Mouse (Mus musculus): Measurements from ENCODE around the gene Pgm5. TPM values are rescaled to one million over a fixed set of nuclear protein-coding genes. Genes with fewer than 3 reads are reported as not detected.
A peak's percentile ranks its signal among the peaks of the same experiment; 100 is the strongest.

Gene Pgm5
- polyA plus RNA-seq, 1 experiment from 2014 or later = 4.8 TPM

DNA sequence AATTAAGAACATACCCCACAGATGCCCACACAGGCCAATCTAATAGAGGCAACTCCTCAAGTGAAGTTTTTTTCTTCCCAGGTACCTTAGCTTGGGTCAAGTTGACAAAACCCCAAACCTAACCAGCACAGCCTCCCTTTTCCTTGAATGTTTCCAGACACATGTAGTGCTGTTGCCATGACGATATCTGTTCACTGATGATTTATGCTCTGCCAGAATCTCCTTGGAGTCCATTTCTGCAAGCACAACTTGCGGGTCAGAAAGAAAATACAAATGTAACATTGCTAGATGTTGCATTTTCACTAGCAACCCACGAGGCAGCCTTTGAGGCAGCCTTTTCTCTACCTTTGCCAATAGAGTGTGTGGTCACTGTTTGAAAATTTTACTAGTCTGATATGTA, 194.1 kb downstream of the Pgm5 start:
- no peak overlapping the region for H3K9ac ChIP-seq (ENCODE audit: low read depth, low read length)
- H3K27me3 ChIP-seq (replicated peaks; ENCODE audit: control insufficient read depth, insufficient read depth, low read length) = no peaks in the 10 kb centered on the region
- 66% methylated on average over 3 of the region's 3 CpGs for WGBS
- H3K4me3 ChIP-seq (ENCODE audit: low read length) = no peak overlapping the region
- no peaks in the 10 kb centered on the region for H3K36me3 ChIP-seq (ENCODE audit: control insufficient read depth, insufficient read depth, low read length)
- H3K27ac ChIP-seq (ENCODE audit: low read length) = no peak overlapping the region
- no peak overlapping the region for H3K4me2 ChIP-seq (ENCODE audit: low read depth, low read length)
- no peaks in the 10 kb centered on the region for H3K9me3 ChIP-seq (ENCODE audit: control insufficient read depth, low read length)
- no peak for ATAC-seq
- 0 out of 2 replicates have a peak, but pooled peaks cover under 1% of the 10 kb centered on the region for H3K4me1 ChIP-seq (ENCODE audit: control insufficient read depth, insufficient read depth, low read length)

DNA sequence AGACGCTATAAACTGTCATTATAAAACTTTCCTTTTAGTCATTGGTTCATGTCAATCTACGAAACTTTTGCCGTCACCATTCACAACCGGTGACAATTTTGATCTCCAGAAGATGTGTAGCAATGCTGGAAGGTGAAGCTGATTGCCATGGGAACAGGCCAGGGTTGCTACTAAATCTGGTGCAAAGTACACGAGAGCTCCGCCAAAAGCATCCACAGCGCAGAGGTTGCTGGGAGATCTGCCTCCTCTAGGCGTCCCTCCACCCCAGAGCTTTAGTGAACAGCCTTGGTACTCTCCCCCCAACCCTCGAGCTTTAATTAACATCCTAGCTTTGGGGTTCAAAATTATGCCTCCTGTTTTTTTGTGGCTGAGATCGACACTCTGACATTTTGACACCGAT, 195.9 kb downstream of the Pgm5 start:
- 75% methylated on average over 11 of the region's 11 CpGs for WGBS

DNA sequence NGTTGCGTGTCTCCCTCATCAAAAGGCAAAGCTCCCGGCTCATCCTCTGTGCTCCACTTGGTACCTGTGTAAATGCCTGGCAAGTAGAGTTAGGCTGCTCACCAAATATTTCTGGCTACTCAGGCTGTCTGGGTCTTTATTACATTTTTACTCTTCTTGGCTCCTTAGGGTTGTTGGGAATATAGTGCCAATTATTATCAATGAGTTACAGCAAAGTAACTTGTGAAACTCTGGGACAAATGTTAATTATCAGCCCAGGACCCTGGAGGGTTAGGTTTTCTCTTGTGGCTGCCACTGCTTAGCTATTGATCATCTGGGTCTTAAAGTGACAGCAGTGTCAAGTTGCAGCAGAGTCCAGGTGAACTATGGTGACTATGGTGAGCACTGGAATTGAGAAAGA, 199.3 kb downstream of the Pgm5 start:
- ATAC-seq = no peak
- H3K36me3 ChIP-seq (ENCODE audit: control insufficient read depth, insufficient read depth, low read length) = no peaks in the 10 kb centered on the region

More for the DNA sequence above, 195.9 kb downstream of the Pgm5 start:
- Histone ChIP-seq H3K27me3 (replicated peaks; ENCODE audit: control insufficient read depth, insufficient read depth, low read length) (no peaks in the 10 kb centered on the region), H3K9ac (ENCODE audit: low read depth, low read length) (no peak overlapping the region), H3K4me3 (ENCODE audit: low read length) (no peak overlapping the region), H3K36me3 (ENCODE audit: control insufficient read depth, insufficient read depth, low read length) (no peaks in the 10 kb centered on the region), H3K4me1 (ENCODE audit: control insufficient read depth, insufficient read depth, low read length) (no peaks in the 10 kb centered on the region), H3K4me2 (ENCODE audit: low read depth, low read length) (no peak overlapping the region), H3K9me3 (ENCODE audit: control insufficient read depth, low read length) (no peaks in the 10 kb centered on the region), H3K27ac (ENCODE audit: low read length) (no peak overlapping the region)
- no peak for ATAC-seq

DNA sequence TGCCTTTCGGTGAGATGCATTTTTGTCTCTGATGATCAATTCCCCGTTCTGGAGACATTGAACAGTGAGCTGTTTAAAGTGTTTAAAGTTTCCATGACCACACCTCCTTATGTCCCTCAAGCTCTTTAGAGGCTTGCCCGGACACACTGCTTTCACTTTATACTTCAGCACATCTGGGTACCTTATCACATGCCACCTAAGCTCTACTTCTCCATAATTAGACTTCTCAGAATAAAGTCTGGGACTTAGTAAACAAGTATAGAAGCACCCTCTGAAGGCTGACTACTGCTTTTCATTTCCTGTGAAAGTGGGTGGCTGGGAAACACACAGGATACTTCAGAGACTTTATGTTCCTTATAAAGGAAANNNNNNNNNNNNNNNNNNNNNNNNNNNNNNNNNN, 204.7 kb downstream of the Pgm5 start:
- Histone ChIP-seq H3K9ac (ENCODE audit: low read depth, low read length) (no peak overlapping the region), H3K9me3 (ENCODE audit: control insufficient read depth, low read length) (no peaks in the 10 kb centered on the region), H3K4me2 (ENCODE audit: low read depth, low read length) (no peak overlapping the region), H3K4me1 (ENCODE audit: control insufficient read depth, insufficient read depth, low read length) (no peaks in the 10 kb centered on the region), H3K4me3 (ENCODE audit: low read length) (no peak overlapping the region), H3K27ac (ENCODE audit: low read length) (no peak overlapping the region), H3K27me3 (replicated peaks; ENCODE audit: control insufficient read depth, insufficient read depth, low read length) (no peaks in the 10 kb centered on the region), H3K36me3 (ENCODE audit: control insufficient read depth, insufficient read depth, low read length) (no peaks in the 10 kb centered on the region)
- WGBS = 61% methylated on average over 3 of the region's 3 CpGs
- no peak for ATAC-seq

More for the DNA sequence above, 199.3 kb downstream of the Pgm5 start:
- Histone ChIP-seq H3K27ac (ENCODE audit: low read length) (no peak overlapping the region), H3K9me3 (ENCODE audit: control insufficient read depth, low read length) (no peaks in the 10 kb centered on the region), H3K9ac (ENCODE audit: low read depth, low read length) (no peak overlapping the region), H3K4me3 (ENCODE audit: low read length) (no peak overlapping the region), H3K4me1 (ENCODE audit: control insufficient read depth, insufficient read depth, low read length) (no peaks in the 10 kb centered on the region), H3K27me3 (replicated peaks; ENCODE audit: control insufficient read depth, insufficient read depth, low read length) (no peaks in the 10 kb centered on the region), H3K4me2 (ENCODE audit: low read depth, low read length) (no peak overlapping the region)
- WGBS = 85% methylated on average over 2 of the region's 2 CpGs

DNA sequence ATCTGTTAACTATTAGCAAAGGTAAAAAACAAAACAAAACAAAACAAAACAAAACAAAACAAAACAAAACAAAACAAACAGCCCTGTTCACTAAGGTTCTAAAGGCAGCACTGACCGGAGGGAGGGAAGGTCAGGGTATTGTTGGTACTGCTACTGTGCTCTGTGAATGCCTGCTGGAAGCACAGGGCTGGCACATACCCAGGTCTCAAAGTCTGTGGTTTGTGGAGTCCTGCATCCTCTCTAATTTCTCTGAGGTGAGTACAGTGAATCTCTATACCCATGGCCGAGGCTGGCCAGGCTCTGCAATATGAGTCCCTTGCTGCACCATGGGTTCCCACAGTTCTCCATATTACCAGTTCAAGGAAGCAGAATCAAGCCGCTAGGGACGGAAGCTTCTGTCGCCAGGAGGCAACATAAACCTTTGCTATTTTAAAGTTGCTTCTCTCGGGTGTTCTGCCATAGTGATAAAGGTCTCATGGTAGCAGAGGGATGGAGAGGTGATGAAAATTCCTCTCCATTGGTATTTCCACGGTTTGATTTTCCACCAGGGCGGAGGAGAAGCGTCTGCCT, 208.3 kb downstream of the Pgm5 start:
- H3K27me3 ChIP-seq (replicated peaks; ENCODE audit: control insufficient read depth, insufficient read depth, low read length) = no peaks in the 10 kb centered on the region
- no peak overlapping the region for H3K27ac ChIP-seq (ENCODE audit: low read length)
- H3K4me2 ChIP-seq (ENCODE audit: low read depth, low read length) = no peak overlapping the region
- H3K9ac ChIP-seq (ENCODE audit: low read depth, low read length) = no peak overlapping the region
- ATAC-seq = no peak
- no peaks in the 10 kb centered on the region for H3K4me1 ChIP-seq (ENCODE audit: control insufficient read depth, insufficient read depth, low read length)
- H3K4me3 ChIP-seq (ENCODE audit: low read length) = no peak overlapping the region
- no peaks in the 10 kb centered on the region for H3K9me3 ChIP-seq (ENCODE audit: control insufficient read depth, low read length)
- 68% methylated on average over 9 of the region's 9 CpGs for WGBS
- H3K36me3 ChIP-seq (ENCODE audit: control insufficient read depth, insufficient read depth, low read length) = no peaks in the 10 kb centered on the region

DNA sequence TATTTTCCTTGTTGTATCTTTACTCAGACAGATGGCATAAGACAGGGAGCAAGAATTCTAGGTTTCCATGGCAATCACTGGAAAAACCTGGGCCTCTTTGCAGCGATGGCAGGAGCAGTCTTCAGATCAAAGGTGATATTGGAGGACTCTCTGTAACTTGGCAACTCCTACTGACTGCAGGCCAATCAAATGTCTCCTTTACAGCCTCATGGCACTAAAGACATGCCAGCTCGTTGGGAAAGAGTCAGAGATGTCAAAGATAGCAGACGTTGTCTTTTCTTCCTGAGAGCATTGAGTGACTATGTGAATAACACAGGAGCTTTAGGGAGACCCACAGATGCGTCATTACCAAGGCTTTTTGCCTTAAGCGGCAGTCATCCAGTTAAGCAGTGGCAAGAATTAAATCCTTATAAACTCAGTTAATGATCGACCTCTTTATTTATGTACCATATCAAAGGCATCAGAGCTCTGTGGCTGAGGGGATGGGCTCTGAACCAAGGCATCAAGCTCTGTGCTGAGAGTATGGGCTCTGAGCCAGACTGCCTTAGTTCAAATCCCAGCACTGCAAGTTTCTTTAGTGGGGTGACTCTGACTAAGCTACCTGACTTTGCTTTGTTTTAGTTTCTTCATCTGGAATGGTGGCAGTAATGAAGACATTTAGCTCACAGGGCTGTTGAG, 209.2 kb downstream of the Pgm5 start:
- Histone ChIP-seq H3K9me3 (ENCODE audit: control insufficient read depth, low read length) (no peaks in the 10 kb centered on the region), H3K9ac (ENCODE audit: low read depth, low read length) (no peak overlapping the region), H3K4me2 (ENCODE audit: low read depth, low read length) (no peak overlapping the region), H3K27me3 (replicated peaks; ENCODE audit: control insufficient read depth, insufficient read depth, low read length) (no peaks in the 10 kb centered on the region), H3K36me3 (ENCODE audit: control insufficient read depth, insufficient read depth, low read length) (no peaks in the 10 kb centered on the region), H3K27ac (ENCODE audit: low read length) (no peak overlapping the region), H3K4me3 (ENCODE audit: low read length) (no peak overlapping the region), H3K4me1 (ENCODE audit: control insufficient read depth, insufficient read depth, low read length) (no peaks in the 10 kb centered on the region)
- 37% methylated on average over 6 of the region's 6 CpGs for WGBS
- ATAC-seq = peak; percentile 86

DNA sequence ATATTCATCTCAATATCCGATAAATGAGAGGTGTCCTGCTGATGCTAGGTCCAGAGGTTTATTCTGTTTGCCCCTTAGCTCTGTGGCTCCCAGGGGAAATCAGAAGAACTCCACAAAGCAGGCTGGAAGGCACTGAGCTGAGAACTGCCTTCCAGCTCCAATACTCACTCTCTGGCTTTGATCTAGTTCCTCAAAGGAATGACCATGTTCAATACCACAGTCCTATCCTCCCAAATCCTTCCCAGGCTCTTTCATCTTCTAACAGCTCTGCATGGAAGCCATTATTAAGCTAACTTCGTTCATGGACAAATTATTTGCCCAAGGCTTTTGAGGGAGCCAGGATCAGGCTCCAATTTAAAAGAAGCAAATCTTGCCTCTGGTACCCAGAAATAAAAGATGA, 210.1 kb downstream of the Pgm5 start:
- Histone ChIP-seq H3K27ac (ENCODE audit: low read length) (no peak overlapping the region), H3K36me3 (ENCODE audit: control insufficient read depth, insufficient read depth, low read length) (no peaks in the 10 kb centered on the region), H3K9ac (ENCODE audit: low read depth, low read length) (no peak overlapping the region), H3K4me1 (ENCODE audit: control insufficient read depth, insufficient read depth, low read length) (no peaks in the 10 kb centered on the region), H3K4me2 (ENCODE audit: low read depth, low read length) (no peak overlapping the region), H3K9me3 (ENCODE audit: control insufficient read depth, low read length) (no peaks in the 10 kb centered on the region), H3K27me3 (replicated peaks; ENCODE audit: control insufficient read depth, insufficient read depth, low read length) (no peaks in the 10 kb centered on the region), H3K4me3 (ENCODE audit: low read length) (no peak overlapping the region)
- ATAC-seq = no peak
- 64% methylated on average over 2 of the region's 2 CpGs for WGBS

DNA sequence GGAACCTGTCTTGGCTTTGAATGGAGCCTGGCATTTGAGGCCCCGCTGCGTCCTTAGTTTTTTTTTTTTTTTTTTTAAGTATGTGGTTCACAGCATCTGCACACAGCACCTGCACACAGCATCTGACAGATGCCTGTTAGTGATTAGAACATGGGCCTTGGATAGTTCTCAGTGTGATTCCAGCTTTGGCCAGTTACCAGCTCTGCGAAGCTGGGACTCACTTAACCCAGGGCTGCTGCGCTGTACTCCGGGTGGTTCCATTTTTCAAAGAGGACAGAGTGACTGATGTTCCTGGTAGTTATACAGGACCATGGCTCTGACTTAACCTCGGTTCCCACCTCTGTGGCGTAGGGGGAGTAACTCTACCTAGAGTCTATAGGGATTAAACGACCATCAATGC, 211.2 kb downstream of the Pgm5 start:
- 79% methylated on average over 8 of the region's 8 CpGs for WGBS
- Histone ChIP-seq H3K4me3 (ENCODE audit: low read length) (no peak overlapping the region), H3K27me3 (replicated peaks; ENCODE audit: control insufficient read depth, insufficient read depth, low read length) (no peaks in the 10 kb centered on the region), H3K4me2 (ENCODE audit: low read depth, low read length) (no peak overlapping the region), H3K4me1 (ENCODE audit: control insufficient read depth, insufficient read depth, low read length) (no peaks in the 10 kb centered on the region), H3K9ac (ENCODE audit: low read depth, low read length) (no peak overlapping the region), H3K36me3 (ENCODE audit: control insufficient read depth, insufficient read depth, low read length) (no peaks in the 10 kb centered on the region), H3K9me3 (ENCODE audit: control insufficient read depth, low read length) (no peaks in the 10 kb centered on the region), H3K27ac (ENCODE audit: low read length) (no peak overlapping the region)
- ATAC-seq = no peak

DNA sequence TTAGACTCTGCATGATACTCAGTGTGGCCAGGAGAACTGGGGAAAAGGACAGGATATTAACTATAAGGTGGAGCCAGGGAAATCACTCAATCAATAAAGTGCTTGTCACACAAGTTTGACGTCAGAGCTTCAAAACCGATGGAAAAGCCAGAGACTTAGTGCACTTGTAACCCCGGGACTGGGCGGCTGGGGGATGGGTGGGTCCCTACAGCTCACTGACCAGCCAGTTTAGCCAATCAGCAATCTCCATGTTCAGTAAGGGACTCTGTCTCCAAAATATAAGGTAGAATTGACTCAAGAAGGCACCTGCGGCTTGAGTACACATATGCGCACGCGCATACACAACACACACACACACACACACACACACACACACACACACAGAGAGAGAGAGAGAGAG, 213.6 kb downstream of the Pgm5 start:
- Histone ChIP-seq H3K4me3 (ENCODE audit: low read length) (no peak overlapping the region), H3K27ac (ENCODE audit: low read length) (no peak overlapping the region), H3K4me2 (ENCODE audit: low read depth, low read length) (no peak overlapping the region), H3K9me3 (ENCODE audit: control insufficient read depth, low read length) (no peaks in the 10 kb centered on the region), H3K9ac (ENCODE audit: low read depth, low read length) (no peak overlapping the region), H3K27me3 (replicated peaks; ENCODE audit: control insufficient read depth, insufficient read depth, low read length) (no peaks in the 10 kb centered on the region), H3K36me3 (ENCODE audit: control insufficient read depth, insufficient read depth, low read length) (no peaks in the 10 kb centered on the region), H3K4me1 (ENCODE audit: control insufficient read depth, insufficient read depth, low read length) (no peaks in the 10 kb centered on the region)
- WGBS = 72% methylated on average over 8 of the region's 8 CpGs
- no peak for ATAC-seq
